Mouse (Mus musculus) macrophage (primary cell): ENCODE measurements around the gene Rpa2. TPM values are rescaled to one million over a fixed set of nuclear protein-coding genes. Genes with fewer than 3 reads are reported as not detected.
A peak's percentile ranks its signal among the peaks of the same experiment; 100 is the strongest.
"Not testable (repeated sequence)": the region's sequence is repeated elsewhere in the genome, so short reads cannot be mapped to it uniquely, and the experiment has no call there.

Experiments used
- H3K27ac ChIP-seq: fragments of 350-480 bp; formaldehyde crosslinking; 2 replicates; pipeline ENCODE4 v1.9.0; 2021
- H3K36me3 ChIP-seq: fragments of 350-480 bp; formaldehyde crosslinking; 2 replicates; pipeline ENCODE4 v1.9.0; 2021; ENCODE audit errors: inconsistent target
- H3K4me3 ChIP-seq: fragments of 350-480 bp; formaldehyde crosslinking; 2 replicates; pipeline ENCODE4 v1.9.0; 2021; ENCODE audit errors: inconsistent target
- H3K79me2 ChIP-seq: fragments of 350-480 bp; formaldehyde crosslinking; 2 replicates; pipeline ENCODE4 v1.9.0; 2021; ENCODE audit errors: inconsistent target
- WGBS: methylation state at CpG from one replicate; pipeline ENCODE4 v1.1.7; 2026; ENCODE audit warnings: inconsistent platforms; ENCODE audit not compliant: missing documents; 5-methylcytosine and 5-hydroxymethylcytosine counted together
- polyA plus RNA-seq: library from polyadenylated mRNA; stranded (reverse); fragments of 250-400 nt; gene quantifications from 3 replicates; pipeline ENCODE4 v1.2.4, GENCODE M21; 2018; ENCODE audit warnings: inconsistent platforms
- total RNA-seq, 78 experiments: library from RNA; depleted of rRNA; stranded (reverse); fragments of 250-400 nt; gene quantifications; 1 replicate in 9 of 78; 2 replicates in 24 of 78; 3 replicates in 43 of 78; 4 replicates in 2 of 78; pipeline ENCODE4 v1.2.4; 2018; ENCODE audit warnings: inconsistent platforms in 56 of 78

The Rpa2 gene
- 10 to 100 TPM in 6 of 26 experiments, 1 to 10 TPM in 17, under 1 TPM in 1, not detected in 2; 0.62 to 21.0 (median 7.1) TPM for total RNA-seq (2018; cell fraction: chromatin; rRNA removed)
- 1 to 10 TPM; 3.1 to 8.9 (median 6.4) TPM for total RNA-seq (2018; cell fraction: cytosol; rRNA removed)
- total RNA-seq (2018; cell fraction: nucleus; rRNA removed): 10 to 100 TPM in 2 of 26 experiments, 1 to 10 TPM in 24; 1.1 to 34.1 (median 5.0) TPM
- polyA plus RNA-seq: 6.0 to 44.1 TPM (median 7.6 TPM) in 3 replicates

DNA sequence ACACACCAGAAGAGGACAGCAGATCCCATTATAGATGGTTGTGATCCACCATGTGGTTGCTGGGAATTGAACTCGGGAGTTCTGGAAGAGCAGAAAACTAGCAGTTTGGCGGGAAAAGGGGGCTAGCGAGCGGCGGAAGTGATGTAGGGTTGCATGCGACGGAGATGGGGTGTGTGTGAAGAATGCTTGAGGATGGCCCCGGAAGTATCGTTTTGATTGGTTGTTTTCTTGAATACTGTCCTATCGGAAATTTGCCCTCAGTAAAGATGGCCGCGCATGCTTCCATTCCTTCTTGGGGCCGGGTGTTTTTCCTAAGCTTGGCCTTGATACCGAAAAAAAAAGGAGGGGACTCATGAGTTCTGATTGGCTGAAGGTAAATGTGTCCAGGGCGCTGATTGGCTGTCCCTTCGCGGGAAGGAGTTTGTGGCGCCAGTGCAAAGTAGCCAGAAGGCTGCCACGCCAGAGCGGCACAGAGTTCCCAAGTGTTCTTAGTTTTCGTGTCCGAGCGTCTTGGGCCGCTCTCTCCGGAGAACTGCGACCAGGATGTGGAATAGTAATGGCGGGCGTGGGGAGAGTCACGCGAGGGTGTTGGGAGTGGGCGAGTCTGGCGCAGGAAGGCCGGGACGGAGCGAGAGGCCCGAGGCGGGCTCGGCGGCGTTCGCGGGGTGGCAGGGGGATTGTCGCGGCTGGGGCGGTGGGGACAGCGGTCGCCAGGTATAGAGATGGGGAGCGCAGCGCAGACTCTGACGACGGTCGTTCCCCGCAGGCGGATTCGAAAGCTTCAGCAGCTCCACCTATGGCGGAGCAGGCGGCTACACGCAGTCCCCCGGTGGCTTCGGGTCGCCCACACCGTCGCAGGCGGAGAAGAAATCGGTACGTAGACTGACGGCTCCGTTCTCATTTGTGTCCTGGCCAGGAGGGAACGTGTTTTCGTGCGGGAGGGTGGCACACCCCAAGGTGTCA is at the start of gene Rpa2:
Gene Rpa2 (plus strand): TSS at position 419 of the 963 bp plus-strand sequence.
- Histone ChIP-seq H3K4me3 (peak within 1 kb of the TSS; percentile 69), H3K79me2 (peaks cover 12% of the 10 kb centered on the region), H3K36me3 (no peaks in the 10 kb centered on the region), H3K27ac (peak within 1 kb of the TSS; percentile 25)
- under 1% methylated on average over 71 of the region's 71 CpGs for WGBS

DNA sequence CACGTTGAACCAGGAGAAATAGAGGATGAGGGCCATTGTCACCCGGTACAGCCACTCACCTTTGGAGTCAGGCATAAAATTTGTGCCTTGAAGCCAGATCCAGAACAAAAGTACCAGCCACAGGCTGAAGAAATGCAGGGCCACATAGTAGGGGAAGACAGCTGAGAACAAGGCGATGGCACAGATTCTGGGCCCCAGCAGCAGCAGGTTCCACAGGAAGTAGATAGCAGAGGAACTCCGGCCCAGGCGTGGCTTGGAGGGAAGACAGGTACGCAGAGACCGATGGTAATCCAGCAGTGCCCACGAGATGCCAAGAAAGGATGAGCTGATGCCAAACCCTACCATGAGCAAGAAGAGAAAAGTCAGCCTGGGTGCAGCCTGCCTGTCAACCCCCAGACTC is 39.9 kb upstream of the Rpa2 start:
- H3K27ac ChIP-seq: no peak overlapping the region
- no peaks in the 10 kb centered on the region; the same call in 1 of the 2 replicates for H3K36me3 ChIP-seq
- no peak overlapping the region for H3K4me3 ChIP-seq
- 56% methylated on average over 5 of the region's 8 CpGs for WGBS
- H3K79me2 ChIP-seq: no peaks in the 10 kb centered on the region

DNA sequence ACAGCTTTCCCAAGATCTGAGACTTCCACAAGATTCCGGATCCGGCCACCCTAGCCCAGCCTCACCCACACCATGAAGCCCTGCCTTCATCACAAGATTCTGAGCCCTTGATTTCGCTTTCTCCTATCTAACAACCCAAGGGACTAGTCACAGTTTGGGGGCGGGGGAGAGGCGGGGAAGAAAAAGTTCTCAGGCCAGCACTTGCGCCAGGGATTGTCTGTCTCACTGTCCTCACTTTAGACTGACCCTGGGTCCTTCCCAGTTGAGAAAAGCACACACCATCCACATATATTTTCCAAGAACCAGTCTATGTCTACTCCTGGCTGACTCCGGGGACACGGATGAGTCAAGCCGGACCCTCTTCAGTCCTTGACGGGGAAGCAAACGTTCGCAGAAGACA is 36.5 kb upstream of the Rpa2 start:
- H3K27ac ChIP-seq: 0 out of 2 replicates have a peak overlapping the region, but pooled peaks have one; percentile 15
- H3K79me2 ChIP-seq: no peaks in the 10 kb centered on the region
- no peaks in the 10 kb centered on the region for H3K36me3 ChIP-seq
- H3K4me3 ChIP-seq: peak overlapping the region; percentile 52
- 41% methylated on average over 12 of the region's 12 CpGs for WGBS

DNA sequence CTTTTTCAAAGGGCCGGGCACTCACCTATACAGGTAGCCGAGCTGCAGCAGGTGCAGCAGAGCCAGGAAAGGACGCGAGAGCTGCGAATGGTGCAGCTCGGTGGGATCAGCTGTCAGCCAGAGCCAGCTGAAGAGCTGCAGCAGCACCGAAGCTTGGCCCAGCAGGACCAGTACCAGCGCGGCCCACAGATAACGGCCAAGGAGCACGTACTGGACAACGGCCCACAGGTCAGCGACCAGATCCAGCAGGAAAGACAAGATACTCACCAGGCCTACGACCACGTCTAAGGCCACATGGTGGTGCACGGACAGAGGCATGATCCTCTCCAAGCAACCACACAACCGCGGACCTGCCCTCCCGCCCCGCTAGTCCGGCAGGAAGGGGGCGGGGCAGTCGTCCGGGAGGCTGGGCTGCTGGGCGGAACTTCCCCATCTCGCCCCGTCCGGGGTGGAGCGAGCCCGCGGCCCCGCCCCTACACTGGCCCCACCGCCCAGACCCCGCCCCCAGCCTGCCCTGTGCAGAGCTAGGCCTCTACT is 35.9 kb upstream of the Rpa2 start, which contains the start of gene Xkr8:
Gene Xkr8 (minus strand): TSS at position 399 of the 537 bp plus-strand sequence.
- peak within 1 kb of the TSS; percentile 48 for H3K27ac ChIP-seq
- peak within 1 kb of the TSS; percentile 52 for H3K4me3 ChIP-seq
- no peaks in the 10 kb centered on the region for H3K79me2 ChIP-seq
- under 1% methylated on average over 34 of the region's 34 CpGs for WGBS
- no peaks in the 10 kb centered on the region for H3K36me3 ChIP-seq

DNA sequence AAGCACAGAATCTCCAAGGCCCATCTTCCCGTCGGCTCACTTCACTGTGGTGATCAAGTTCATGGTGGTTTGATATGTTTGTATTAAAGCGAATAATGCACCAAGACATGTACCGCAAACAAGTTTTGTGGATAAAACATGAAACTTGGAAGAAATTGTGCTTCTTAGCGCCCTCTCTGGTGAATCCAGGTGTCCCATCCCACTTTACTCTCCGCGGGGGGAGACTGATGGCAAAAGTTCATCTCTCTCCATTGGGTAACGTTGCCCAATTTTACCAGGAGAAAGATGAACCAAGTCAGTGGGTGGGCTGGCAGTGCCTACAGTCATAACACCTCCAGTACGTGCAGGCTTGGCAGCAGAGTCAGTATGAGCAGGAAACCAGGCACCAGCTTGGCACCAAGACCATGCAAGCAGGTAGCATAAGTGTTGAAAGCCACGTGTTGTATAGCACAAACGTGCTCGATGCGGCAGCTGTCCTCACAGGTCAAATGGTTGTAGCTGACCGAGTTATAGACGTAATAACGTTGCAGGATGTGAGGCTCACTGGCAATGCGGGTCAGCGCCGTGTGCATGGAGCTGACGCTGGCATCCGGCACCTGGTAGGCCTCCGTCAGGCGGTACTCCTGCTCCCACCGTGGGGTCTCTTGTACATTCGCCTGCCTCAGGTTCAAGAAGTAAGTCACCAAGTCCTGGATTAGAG is 34.9 kb upstream of the Rpa2 start:
- H3K36me3 ChIP-seq: no peaks in the 10 kb centered on the region
- 91% methylated on average over 25 of the region's 25 CpGs for WGBS
- no peak overlapping the region for H3K4me3 ChIP-seq
- H3K79me2 ChIP-seq: no peaks in the 10 kb centered on the region
- H3K27ac ChIP-seq: peak overlapping the region; percentile 48

DNA sequence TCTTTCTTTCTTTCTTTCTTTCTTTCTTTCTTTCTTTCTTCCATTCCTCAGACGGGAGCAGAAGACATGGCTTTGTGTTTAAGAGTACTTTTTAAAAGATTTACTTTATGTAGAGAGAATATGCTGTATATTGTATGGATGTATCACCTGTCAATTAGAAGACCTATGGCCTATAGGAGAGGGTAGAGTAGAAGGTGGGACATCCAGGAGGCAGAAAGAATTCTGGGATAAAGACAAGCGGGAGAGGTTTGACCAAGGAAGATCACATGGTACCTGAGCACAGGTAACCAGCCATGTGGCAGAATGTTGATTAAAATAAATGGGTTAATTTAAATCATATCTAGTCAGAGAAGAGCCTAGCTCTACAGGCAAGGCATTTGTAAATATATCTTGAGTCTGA is 33.4 kb upstream of the Rpa2 start:
- WGBS: 100% methylated on average over 2 of the region's 2 CpGs
- Histone ChIP-seq H3K27ac (no peak overlapping the region), H3K4me3 (no peak overlapping the region), H3K79me2 (no peaks in the 10 kb centered on the region), H3K36me3 (no peaks in the 10 kb centered on the region)

DNA sequence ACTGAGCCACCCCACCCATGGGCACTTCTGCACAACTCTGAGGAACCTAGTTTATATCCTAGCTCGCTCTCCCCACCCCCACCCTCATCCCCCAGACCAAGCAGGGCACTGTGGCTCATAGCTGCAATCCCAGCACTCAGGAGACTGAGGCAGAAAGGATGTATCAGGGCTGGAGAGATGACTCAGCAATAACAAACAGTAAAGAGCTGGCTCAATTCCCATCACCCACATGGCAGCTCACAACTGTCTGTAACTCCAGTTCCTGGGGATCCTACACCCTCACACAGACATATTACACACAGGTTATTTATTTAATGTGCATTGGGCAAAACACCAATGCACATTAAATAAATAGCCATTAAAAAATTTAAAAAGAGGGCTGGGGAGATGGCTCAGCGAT is 32.7 kb upstream of the Rpa2 start:
- Histone ChIP-seq H3K36me3 (no peaks in the 10 kb centered on the region), H3K27ac (no peak overlapping the region), H3K4me3 (no peak overlapping the region), H3K79me2 (no peaks in the 10 kb centered on the region)
- 78% methylated on average over 2 of the region's 2 CpGs for WGBS

DNA sequence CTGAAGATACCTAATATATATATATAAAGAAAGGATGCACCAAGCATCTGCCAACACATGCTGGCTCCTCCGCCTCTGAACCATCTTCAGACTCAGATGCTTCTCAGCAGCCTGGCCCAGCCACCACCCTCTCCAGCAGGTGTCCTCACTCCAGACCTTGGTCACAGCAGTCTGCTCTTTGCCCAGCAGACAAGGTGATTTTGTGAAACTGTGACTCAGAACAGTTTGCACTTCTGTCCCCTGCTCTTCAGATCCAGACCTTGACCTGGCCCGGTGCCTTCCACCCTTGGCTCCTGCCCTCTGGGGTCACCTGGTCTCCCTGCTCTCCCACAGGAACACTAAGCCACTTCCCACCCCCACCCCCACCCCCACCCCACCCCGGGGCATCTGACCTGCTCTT is 32.2 kb upstream of the Rpa2 start:
- Histone ChIP-seq H3K27ac (no peak overlapping the region), H3K36me3 (no peaks in the 10 kb centered on the region), H3K4me3 (no peak overlapping the region), H3K79me2 (no peaks in the 10 kb centered on the region)
- WGBS: 100% methylated on average over 1 of the region's 3 CpGs

DNA sequence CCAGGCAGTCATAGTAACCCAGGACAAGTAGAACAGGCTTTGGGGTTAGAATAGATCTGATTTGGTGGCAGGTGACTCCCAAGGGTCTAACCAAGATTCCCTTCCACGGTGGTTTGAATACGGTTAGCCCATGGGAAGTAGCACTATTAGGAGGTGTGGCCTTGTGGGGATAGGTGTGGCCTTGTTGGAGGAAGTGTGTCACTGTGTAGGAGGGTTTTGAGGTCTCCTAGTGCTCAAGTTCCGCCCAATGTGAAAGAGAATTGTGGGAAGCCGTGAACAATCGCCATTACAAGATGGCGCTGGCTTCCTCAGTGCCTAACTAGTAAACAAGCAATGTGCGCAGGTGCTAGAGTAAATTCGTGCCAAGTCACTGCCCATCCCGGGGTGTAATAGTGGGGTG is 31.0 kb upstream of the Rpa2 start:
- H3K79me2 ChIP-seq, H3K27ac ChIP-seq, H3K36me3 ChIP-seq, H3K4me3 ChIP-seq: not testable (repeated sequence)
- WGBS: 84% methylated on average over 9 of the region's 9 CpGs

DNA sequence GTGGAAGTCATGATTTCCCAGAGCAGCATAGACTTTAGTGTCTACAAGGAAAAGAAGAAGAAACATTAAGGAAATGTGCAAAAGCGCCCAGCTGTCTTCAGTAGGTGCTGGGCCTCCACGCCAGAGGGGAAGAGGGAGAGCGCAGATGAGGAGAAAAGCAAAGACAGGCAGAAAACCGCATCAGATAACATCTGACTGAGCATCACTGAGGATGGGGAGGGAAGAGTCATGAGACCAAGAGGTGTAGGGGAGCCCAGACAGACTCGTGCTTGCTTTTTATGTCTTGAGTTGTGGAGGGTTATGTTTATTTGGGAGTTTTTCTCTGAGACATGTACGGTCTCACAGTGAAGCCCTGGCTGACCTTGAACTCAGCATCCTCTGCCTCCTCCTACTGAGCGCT is 26.6 kb upstream of the Rpa2 start:
- Histone ChIP-seq H3K27ac (no peak overlapping the region), H3K79me2 (no peaks in the 10 kb centered on the region), H3K4me3 (no peak overlapping the region), H3K36me3 (no peaks in the 10 kb centered on the region)
- WGBS: 90% methylated on average over 7 of the region's 7 CpGs

DNA sequence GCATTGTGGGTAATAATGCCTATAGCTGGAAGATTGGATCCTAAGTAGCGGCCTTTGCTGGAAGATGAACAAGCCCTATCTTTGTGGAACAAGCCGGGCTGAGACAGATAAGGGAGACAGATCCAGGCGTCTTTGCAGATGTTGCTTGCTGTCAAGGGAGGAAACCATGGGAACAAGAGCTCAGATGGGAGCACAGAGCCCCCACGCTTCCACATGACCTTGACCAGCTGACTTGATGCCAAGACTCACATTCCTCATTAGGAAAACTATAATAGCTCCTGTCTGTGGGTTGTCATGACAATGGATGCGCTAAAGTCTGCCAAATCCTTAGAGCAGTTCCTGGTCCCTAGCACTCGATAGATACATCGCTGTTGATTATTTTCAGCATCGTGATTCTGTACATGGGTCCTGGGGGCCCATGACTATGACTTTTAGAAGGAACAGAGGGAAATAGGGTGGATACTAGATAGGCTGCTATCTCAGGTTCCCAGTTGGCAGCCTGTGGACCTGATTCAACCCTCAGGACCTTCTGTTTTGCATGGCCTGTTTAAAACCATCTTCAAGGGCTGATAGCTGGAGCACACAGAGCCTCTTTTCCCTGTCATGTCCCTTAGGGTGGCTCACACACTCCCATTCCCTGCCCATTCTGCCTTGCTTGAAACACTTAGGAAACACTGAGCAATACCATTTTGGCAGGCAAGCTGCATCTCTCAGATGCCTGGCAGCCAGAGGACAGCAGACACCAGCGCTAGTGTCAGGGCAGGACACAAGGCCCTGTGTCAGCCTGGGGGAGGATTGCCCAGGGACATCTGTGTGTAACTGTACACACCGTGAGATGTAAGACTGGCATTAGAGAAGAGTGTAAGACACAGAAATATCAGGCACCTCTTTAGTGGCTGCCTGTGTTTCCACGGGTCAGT is 23.9 kb upstream of the Rpa2 start:
- Histone ChIP-seq H3K36me3 (no peaks in the 10 kb centered on the region), H3K27ac (no peak overlapping the region), H3K79me2 (no peaks in the 10 kb centered on the region), H3K4me3 (no peak overlapping the region)
- WGBS: 90% methylated on average over 11 of the region's 11 CpGs

DNA sequence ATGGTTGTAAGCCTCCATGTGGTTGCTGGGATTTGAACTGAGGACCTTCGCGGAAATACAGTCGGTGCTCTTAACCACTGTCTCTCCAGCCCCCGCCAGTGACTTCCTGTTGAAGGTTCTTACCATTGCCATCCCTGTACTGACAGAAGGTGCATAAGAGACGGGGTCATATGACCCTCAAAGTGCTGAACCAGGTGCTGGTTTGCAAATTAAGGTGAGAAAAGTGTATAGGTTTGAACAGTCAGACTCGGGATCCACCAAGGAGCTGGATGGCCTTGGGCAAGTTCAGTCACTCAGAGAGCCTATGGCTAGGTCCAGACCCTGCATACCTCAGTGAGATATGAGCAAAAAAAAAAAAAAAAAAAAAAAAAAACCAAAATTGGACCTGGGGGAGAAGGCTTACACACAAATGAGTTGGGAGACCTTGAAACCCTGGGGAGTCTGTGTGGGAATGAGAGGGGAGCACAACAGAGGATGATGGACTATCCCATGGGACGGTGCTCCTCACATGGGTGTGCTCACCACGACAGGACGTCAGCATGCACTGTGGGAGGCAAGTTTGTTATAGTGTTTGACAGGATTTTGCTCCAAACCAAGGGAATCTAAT is 21.1 kb upstream of the Rpa2 start:
- Histone ChIP-seq H3K27ac (peak overlapping the region; percentile 86), H3K36me3 (no peaks in the 10 kb centered on the region), H3K4me3 (peak overlapping the region; percentile 37; the same call in 1 of the 2 replicates), H3K79me2 (no peaks in the 10 kb centered on the region)
- 71% methylated on average over 9 of the region's 9 CpGs for WGBS

DNA sequence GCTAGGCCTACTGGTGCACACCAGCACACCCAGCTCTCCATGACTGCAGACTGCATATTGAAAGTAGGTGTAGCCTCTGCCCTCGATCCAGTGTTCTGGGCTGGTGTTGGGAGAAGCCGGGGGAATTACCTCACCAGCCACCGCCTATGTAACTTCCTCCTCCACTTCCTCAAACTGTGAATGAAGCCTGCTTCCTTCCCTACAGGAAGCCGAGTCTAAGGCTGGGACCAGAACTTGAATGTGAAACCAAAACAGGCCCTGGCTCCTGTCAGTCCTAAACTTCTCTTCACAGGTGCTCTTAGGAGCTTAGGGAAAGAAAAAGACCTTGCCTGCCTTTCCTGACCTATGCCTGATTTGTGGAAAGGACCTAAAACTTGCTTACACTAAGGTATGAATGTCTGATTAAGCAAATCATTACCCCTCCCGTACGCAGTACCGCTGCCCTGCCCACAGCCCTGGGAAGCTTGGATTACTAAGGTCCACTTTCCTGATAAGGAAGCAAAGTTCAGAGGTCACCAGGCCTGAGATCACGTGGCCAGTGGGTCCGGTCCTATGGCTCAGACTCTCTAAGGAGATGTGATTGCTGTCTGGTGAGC is 20.4 kb upstream of the Rpa2 start:
- peak overlapping the region; percentile 37 for H3K4me3 ChIP-seq
- H3K79me2 ChIP-seq: no peaks in the 10 kb centered on the region
- 8% methylated on average over 9 of the region's 9 CpGs for WGBS
- H3K36me3 ChIP-seq: no peaks in the 10 kb centered on the region
- peak overlapping the region; percentile 86 for H3K27ac ChIP-seq
